Mouse (Mus musculus) midbrain, embryonic 15.5 days (tissue): ENCODE measurements around the gene Cln5. TPM values are rescaled to one million over a fixed set of nuclear protein-coding genes. Genes with fewer than 3 reads are reported as not detected.

Source experiments
- ATAC-seq: fragments of 200-750 bp; cut with Nextera tagmentation; replicated peaks from 2 replicates; pipeline ENCODE4 v1.8.0; 2017; ENCODE audit warnings: moderate TSS enrichment
- H3K27ac ChIP-seq: fragments of 300-500 bp; sonication (generic); 2 replicates; pipeline ENCODE4 v1.5.1; 2015; ENCODE audit warnings: mild to moderate bottlenecking, inconsistent platforms
- H3K27me3 ChIP-seq: fragments of 300-500 bp; sonication (generic); replicated peaks from 2 replicates; pipeline ENCODE4 v1.6.1; 2015; ENCODE audit warnings: inconsistent platforms
- H3K36me3 ChIP-seq: fragments of 300-500 bp; sonication (generic); replicated peaks from 2 replicates; pipeline ENCODE4 v1.6.1; 2015; ENCODE audit warnings: inconsistent platforms
- H3K4me1 ChIP-seq: fragments of 300-500 bp; sonication (generic); 2 replicates; pipeline ENCODE4 v1.6.1; 2015; ENCODE audit warnings: inconsistent platforms
- H3K4me2 ChIP-seq: fragments of 300-500 bp; sonication (generic); 2 replicates; pipeline ENCODE4 v1.6.1; 2015; ENCODE audit warnings: inconsistent platforms, mild to moderate bottlenecking, moderate library complexity
- H3K4me3 ChIP-seq: fragments of 300-500 bp; sonication (generic); 2 replicates; pipeline ENCODE4 v1.5.1; 2015; ENCODE audit warnings: mild to moderate bottlenecking, inconsistent platforms
- H3K9ac ChIP-seq: fragments of 300-500 bp; sonication (generic); 2 replicates; pipeline ENCODE4 v1.6.1; 2015; ENCODE audit warnings: mild to moderate bottlenecking, inconsistent platforms
- H3K9me3 ChIP-seq: fragments of 300-500 bp; sonication (generic); 2 replicates; pipeline ENCODE4 v1.6.1; 2016; ENCODE audit warnings: inconsistent platforms
- WGBS: fragments of 180-500 bp; shearing (Covaris S2); methylation state at CpG from one replicate; pipeline ENCODE4 v1.1.7; 2015; ENCODE audit warnings: mixed read lengths; 5-methylcytosine and 5-hydroxymethylcytosine counted together
- polyA plus RNA-seq: library from polyadenylated mRNA; unstranded; fragments of >200 nt; fragmentation: Nextera tagmentation; extraction: Ambion mirVana; gene quantifications from 2 replicates; pipeline ENCODE4 v1.2.1, GENCODE M21; 2015

Gene Cln5
- polyA plus RNA-seq, 1 experiment from 2014 or later, result 11.6 TPM

- 78% methylated on average over 3 of the region's 3 CpGs for WGBS
- Histone ChIP-seq H3K9me3 (no peaks in the 10 kb centered on the region), H3K4me2 (no peak overlapping the region), H3K27ac (no peak overlapping the region), H3K9ac (no peak overlapping the region), H3K27me3 (no peaks in the 10 kb centered on the region), H3K36me3 (no peaks in the 10 kb centered on the region), H3K4me1 (peaks cover 17% of the 10 kb centered on the region), H3K4me3 (no peak overlapping the region)
- no peak for ATAC-seq
Observed at GRCm38 (mm10) chr14:103101171-103101570, 31.2 kb downstream of the Cln5 start.

- Histone ChIP-seq H3K4me3 (no peak overlapping the region), H3K27me3 (no peaks in the 10 kb centered on the region), H3K27ac (no peak overlapping the region), H3K4me2 (no peak overlapping the region), H3K9ac (no peak overlapping the region), H3K36me3 (no peaks in the 10 kb centered on the region), H3K9me3 (no peaks in the 10 kb centered on the region), H3K4me1 (peaks cover 7% of the 10 kb centered on the region)
- ATAC-seq, result no peak
- WGBS, result 64% methylated on average over 6 of the region's 6 CpGs
Observed at GRCm38 (mm10) chr14:103102246-103102645, 32.2 kb downstream of the Cln5 start.

GRCm38 (mm10) chr14:103102731-103103335, 32.8 kb downstream of the Cln5 start:
- Histone ChIP-seq H3K4me3 (no peak overlapping the region), H3K27ac (no peak overlapping the region), H3K9ac (no peak overlapping the region), H3K36me3 (no peaks in the 10 kb centered on the region), H3K27me3 (no peaks in the 10 kb centered on the region), H3K9me3 (no peaks in the 10 kb centered on the region), H3K4me1 (peaks cover 3% of the 10 kb centered on the region), H3K4me2 (no peak overlapping the region)
- no peak for ATAC-seq
- 80% methylated on average over 10 of the region's 10 CpGs for WGBS

GRCm38 (mm10) chr14:103106301-103106700, 36.3 kb downstream of the Cln5 start:
- ATAC-seq, result no peak
- Histone ChIP-seq H3K27ac (no peak overlapping the region), H3K4me1 (no peaks in the 10 kb centered on the region), H3K9me3 (no peaks in the 10 kb centered on the region), H3K9ac (no peak overlapping the region), H3K4me2 (no peak overlapping the region), H3K27me3 (no peaks in the 10 kb centered on the region), H3K36me3 (no peaks in the 10 kb centered on the region), H3K4me3 (no peak overlapping the region)
- WGBS, result 92% methylated on average over 2 of the region's 2 CpGs

GRCm38 (mm10) chr14:103109971-103110370, 40.0 kb downstream of the Cln5 start:
- ATAC-seq, result no peak
- no peaks in the 10 kb centered on the region for H3K9me3 ChIP-seq
- H3K4me2 ChIP-seq, result no peak overlapping the region
- H3K9ac ChIP-seq, result no peak overlapping the region
- H3K4me3 ChIP-seq, result no peak overlapping the region
- H3K4me1 ChIP-seq, result no peaks in the 10 kb centered on the region
- H3K36me3 ChIP-seq, result peaks cover 14% of the 10 kb centered on the region
- no peak overlapping the region for H3K27ac ChIP-seq
- 89% methylated on average over 4 of the region's 4 CpGs for WGBS
- H3K27me3 ChIP-seq, result no peaks in the 10 kb centered on the region

- ATAC-seq, result no peak
- whole genome bisulfite sequencing, result 92% methylated on average over 3 of the region's 3 CpGs
- H3K4me1 ChIP-seq, result no peaks in the 10 kb centered on the region
- no peak overlapping the region for H3K27ac ChIP-seq
- H3K9ac ChIP-seq, result no peak overlapping the region
- no peak overlapping the region for H3K4me3 ChIP-seq
- H3K9me3 ChIP-seq, result no peaks in the 10 kb centered on the region
- peaks cover 40% of the 10 kb centered on the region for H3K36me3 ChIP-seq
- no peak overlapping the region for H3K4me2 ChIP-seq
- no peaks in the 10 kb centered on the region for H3K27me3 ChIP-seq
Observed at GRCm38 (mm10) chr14:103112606-103113363, 42.8 kb downstream of the Cln5 start.

- no peak overlapping the region for H3K27ac ChIP-seq
- H3K36me3 ChIP-seq, result peaks cover 55% of the 10 kb centered on the region
- H3K27me3 ChIP-seq, result no peaks in the 10 kb centered on the region
Observed at GRCm38 (mm10) chr14:103114994-103115670, 45.1 kb downstream of the Cln5 start.

GRCm38 (mm10) chr14:103125756-103126155, 55.7 kb downstream of the Cln5 start:
- ATAC-seq, result no peak
- no peak overlapping the region for H3K4me3 ChIP-seq
- H3K9ac ChIP-seq, result no peak overlapping the region
- no peak overlapping the region for H3K4me2 ChIP-seq
- no peaks in the 10 kb centered on the region for H3K4me1 ChIP-seq
- WGBS, result 84% methylated on average over 6 of the region's 6 CpGs
- no peak overlapping the region for H3K27ac ChIP-seq
- H3K27me3 ChIP-seq, result no peaks in the 10 kb centered on the region
- H3K36me3 ChIP-seq, result peaks cover 64% of the 10 kb centered on the region
- H3K9me3 ChIP-seq, result no peaks in the 10 kb centered on the region

More at GRCm38 (mm10) chr14:103114994-103115670, 45.1 kb downstream of the Cln5 start:
- H3K4me1 ChIP-seq, result no peaks in the 10 kb centered on the region
- no peak overlapping the region for H3K4me2 ChIP-seq
- no peak overlapping the region for H3K9ac ChIP-seq
- H3K4me3 ChIP-seq, result no peak overlapping the region
- WGBS, result 97% methylated on average over 3 of the region's 3 CpGs
- H3K9me3 ChIP-seq, result no peaks in the 10 kb centered on the region
- ATAC-seq, result no peak

Other genes with a start within 250 kb of the Cln5 start
- gene Kctd12, start 87.6 kb upstream of the Cln5 start, polyA plus RNA-seq, result 13.8 and 14.7 TPM in 2 replicates
- gene Acod1, start 23.2 kb upstream of the Cln5 start, polyA plus RNA-seq, result 0.13 TPM in 1 of 2 replicates, not detected in the other
- gene Fbxl3, start 29.4 kb downstream of the Cln5 start, polyA plus RNA-seq, result 21.4 and 22.0 TPM in 2 replicates